Mouse (Mus musculus): ENCODE results near the gene Vsig10. TPM values are rescaled to one million over a fixed set of nuclear protein-coding genes. Genes with fewer than 3 reads are reported as not detected.
"Not testable (repeated sequence)": the region's sequence is repeated elsewhere in the genome, so short reads cannot be mapped to it uniquely, and the experiment has no call there.

Vsig10 gene
- polyA plus RNA-seq, 1 experiment from 2014 or later: 18.2 TPM

DNA sequence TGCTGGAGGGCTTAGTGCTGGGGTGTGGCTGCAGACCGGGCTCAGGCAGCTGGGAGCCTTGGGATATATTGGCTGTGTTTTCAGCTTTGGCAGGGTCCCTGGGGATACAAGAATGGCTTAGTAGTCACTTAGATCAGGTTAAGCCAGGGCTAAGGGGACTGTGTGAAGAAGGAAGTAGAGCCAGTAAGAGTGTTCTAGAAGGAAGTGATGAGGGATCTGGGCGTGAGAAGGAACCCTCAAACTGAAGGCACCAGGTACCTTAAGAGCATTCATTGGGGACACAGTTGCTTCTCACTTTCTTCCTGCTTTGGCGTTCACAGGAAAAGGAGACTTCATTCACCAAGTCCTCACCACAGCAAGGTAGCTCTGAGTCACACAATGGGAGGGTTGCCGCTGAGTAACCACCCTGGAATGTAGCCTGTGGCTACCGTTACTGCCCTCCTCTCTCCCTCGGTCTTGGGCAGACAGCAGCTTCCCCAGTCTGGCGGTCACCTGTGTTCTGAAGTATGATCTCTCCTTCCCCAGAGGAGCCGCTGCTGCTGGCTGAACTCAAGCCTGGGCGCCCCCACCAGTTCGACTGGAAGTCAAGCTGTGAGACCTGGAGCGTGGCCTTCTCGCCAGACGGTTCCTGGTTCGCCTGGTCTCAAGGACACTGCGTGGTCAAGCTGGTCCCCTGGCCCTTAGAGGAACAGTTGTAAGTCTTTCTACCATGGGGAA, 44.3 kb downstream of the Vsig10 start:
- Histone ChIP-seq H3K4me1 (replicated peaks; ENCODE audit: control insufficient read depth, insufficient read depth, low read length) (peaks cover 40% of the 10 kb centered on the region), H3K27ac (ENCODE audit: low read length) (peak overlapping the region; percentile 71), H3K27me3 (ENCODE audit: control insufficient read depth, insufficient read depth, low read depth, low read length) (no peaks in the 10 kb centered on the region), H3K9ac (ENCODE audit: low read length) (peak overlapping the region; percentile 21; the same call in 1 of the 2 replicates), H3K4me2 (ENCODE audit: low read depth, low read length) (0 out of 2 replicates have a peak overlapping the region, but pooled peaks have one; percentile 10), H3K36me3 (ENCODE audit: control insufficient read depth, insufficient read depth, low read length) (peaks cover 20% of the 10 kb centered on the region), H3K4me3 (ENCODE audit: low read length) (no peak overlapping the region), H3K9me3 (ENCODE audit: control insufficient read depth, low read length) (no peaks in the 10 kb centered on the region)
- 46% methylated on average over 15 of the region's 15 CpGs for WGBS
- peak; percentile 62 for ATAC-seq (ENCODE audit: low read depth)

DNA sequence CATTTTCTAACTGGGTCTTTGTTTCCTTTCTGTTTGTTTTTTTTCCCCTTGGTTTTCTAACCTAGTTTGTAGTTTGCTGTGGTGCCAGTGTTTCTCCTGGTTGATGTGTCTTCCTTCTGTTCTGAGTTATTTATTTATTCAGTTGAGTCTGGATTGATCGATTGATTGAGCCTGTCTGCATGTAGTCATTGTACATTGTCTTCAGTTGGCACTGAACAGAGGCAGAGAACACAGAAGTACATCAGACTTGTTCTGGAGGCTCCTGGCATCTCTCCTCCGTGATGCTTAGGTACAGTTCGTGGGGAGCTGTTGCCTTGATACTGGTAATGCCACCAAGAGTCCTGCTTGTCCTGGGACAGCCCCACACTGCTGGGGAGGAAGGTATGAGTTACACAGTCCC, 45.9 kb downstream of the Vsig10 start:
- Histone ChIP-seq H3K36me3 (ENCODE audit: control insufficient read depth, insufficient read depth, low read length) (peaks cover 31% of the 10 kb centered on the region), H3K27me3 (ENCODE audit: control insufficient read depth, insufficient read depth, low read depth, low read length) (no peaks in the 10 kb centered on the region), H3K4me2 (ENCODE audit: low read depth, low read length) (no peak overlapping the region), H3K4me3 (ENCODE audit: low read length) (no peak overlapping the region), H3K9me3 (ENCODE audit: control insufficient read depth, low read length) (no peaks in the 10 kb centered on the region), H3K4me1 (replicated peaks; ENCODE audit: control insufficient read depth, insufficient read depth, low read length) (peaks cover 29% of the 10 kb centered on the region), H3K27ac (ENCODE audit: low read length) (no peak overlapping the region), H3K9ac (ENCODE audit: low read length) (no peak overlapping the region)
- no peak for ATAC-seq (ENCODE audit: low read depth)
- WGBS: 67% methylated on average over 3 of the region's 3 CpGs

DNA sequence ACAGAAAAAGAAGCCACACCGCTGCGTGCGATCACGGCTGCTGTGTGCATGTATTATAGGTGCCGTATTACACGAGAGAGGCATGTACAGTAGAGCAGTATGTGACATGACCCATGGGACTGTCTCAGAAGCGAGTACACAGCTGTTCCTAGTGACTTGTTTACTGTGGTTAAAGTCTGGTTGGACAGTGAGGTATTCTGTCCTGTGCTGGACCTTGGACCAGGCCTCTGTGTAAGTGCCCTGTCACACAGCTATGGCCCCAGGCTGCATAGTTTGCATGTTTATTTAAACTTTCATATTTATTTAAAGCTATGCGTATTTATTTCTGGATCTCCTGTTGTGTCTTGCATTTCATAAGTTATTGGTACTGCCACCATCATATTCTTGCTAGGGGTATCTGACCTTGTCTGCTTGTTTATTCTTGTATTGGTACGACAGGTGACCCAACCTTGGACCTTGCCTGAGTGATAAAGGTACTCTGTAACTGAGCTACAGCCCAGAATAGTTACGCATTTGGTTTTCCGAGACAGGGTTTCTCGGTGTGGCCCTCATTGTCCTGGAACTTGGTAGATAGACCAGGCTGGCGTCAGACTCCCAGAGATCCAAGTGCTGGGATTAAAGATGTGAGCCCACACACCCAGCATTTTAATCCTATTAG, 47.1 kb downstream of the Vsig10 start:
- H3K4me1 ChIP-seq (replicated peaks; ENCODE audit: control insufficient read depth, insufficient read depth, low read length): peaks cover 16% of the 10 kb centered on the region
- H3K27ac ChIP-seq (ENCODE audit: low read length): no peak overlapping the region
- H3K9me3 ChIP-seq (ENCODE audit: control insufficient read depth, low read length): no peaks in the 10 kb centered on the region
- H3K4me3 ChIP-seq (ENCODE audit: low read length): no peak overlapping the region
- WGBS: 87% methylated on average over 13 of the region's 13 CpGs
- no peak overlapping the region for H3K4me2 ChIP-seq (ENCODE audit: low read depth, low read length)
- no peak for ATAC-seq (ENCODE audit: low read depth)
- no peak overlapping the region for H3K9ac ChIP-seq (ENCODE audit: low read length)
- H3K27me3 ChIP-seq (ENCODE audit: control insufficient read depth, insufficient read depth, low read depth, low read length): no peaks in the 10 kb centered on the region
- H3K36me3 ChIP-seq (ENCODE audit: control insufficient read depth, insufficient read depth, low read length): peaks cover 33% of the 10 kb centered on the region

DNA sequence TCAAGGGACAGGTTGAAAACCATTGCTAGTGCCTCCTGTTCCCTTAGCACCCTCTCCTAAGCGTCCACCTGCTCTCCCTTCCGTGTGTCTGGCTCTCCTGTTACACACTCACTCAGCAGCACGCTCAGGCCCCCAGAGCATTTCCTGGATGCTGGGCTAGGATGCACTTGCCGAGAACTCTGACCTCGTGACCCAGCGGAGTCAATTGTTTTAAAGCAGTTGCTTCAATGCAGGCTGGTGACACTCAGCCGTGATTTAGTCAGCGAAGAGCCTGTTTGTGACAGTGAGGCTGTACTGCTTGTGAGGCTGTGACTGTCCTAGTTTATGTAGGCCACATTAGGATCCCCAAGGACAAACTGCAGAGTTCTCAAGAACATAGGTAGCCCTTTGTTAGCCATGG, 48.3 kb downstream of the Vsig10 start:
- Histone ChIP-seq H3K27me3 (ENCODE audit: control insufficient read depth, insufficient read depth, low read depth, low read length) (no peaks in the 10 kb centered on the region), H3K36me3 (ENCODE audit: control insufficient read depth, insufficient read depth, low read length) (peaks cover 41% of the 10 kb centered on the region), H3K9me3 (ENCODE audit: control insufficient read depth, low read length) (no peaks in the 10 kb centered on the region), H3K4me3 (ENCODE audit: low read length) (no peak overlapping the region), H3K9ac (ENCODE audit: low read length) (no peak overlapping the region), H3K27ac (ENCODE audit: low read length) (no peak overlapping the region), H3K4me2 (ENCODE audit: low read depth, low read length) (no peak overlapping the region), H3K4me1 (replicated peaks; ENCODE audit: control insufficient read depth, insufficient read depth, low read length) (peaks cover 13% of the 10 kb centered on the region)
- WGBS: 39% methylated on average over 8 of the region's 8 CpGs
- ATAC-seq (ENCODE audit: low read depth): no peak

DNA sequence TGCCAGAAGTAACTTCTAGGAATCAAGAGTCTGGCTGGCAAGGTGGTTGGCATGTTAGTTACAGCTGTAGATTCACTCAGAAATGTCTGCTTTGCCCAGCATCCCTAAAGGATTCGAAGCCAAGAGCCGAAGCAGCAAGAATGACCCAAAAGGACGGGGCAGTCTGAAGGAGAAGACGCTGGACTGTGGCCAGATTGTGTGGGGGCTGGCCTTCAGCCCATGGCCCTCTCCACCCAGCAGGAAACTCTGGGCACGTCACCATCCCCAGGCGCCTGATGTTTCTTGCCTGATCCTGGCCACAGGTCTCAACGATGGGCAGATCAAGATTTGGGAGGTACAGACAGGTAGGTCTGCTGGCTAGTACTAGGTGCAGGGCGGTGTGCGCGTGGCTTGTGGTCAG, 51.7 kb downstream of the Vsig10 start:
- Histone ChIP-seq H3K27me3 (ENCODE audit: control insufficient read depth, insufficient read depth, low read depth, low read length) (no peaks in the 10 kb centered on the region), H3K4me1 (replicated peaks; ENCODE audit: control insufficient read depth, insufficient read depth, low read length) (no peaks in the 10 kb centered on the region)
- 72% methylated on average over 10 of the region's 10 CpGs for WGBS

DNA sequence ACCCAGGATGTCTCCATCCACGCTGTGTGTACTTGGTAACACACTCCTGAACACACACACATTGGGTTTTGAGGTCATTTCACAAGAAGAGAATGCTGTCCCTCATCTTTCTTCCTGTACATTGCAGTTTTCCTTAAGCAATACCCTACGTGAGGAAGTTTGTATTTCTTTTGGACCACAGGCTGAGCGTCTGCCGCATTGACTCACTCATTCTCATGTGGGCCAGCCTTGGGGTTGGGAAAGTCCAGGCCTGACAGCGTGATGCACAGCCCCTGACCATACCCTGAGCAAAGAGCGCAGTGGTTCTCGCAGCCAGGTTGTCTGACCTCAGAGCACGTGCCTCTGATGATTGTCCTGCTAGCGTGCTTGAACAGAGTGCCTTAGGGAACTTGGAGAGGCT, 54.5 kb downstream of the Vsig10 start:
- H3K4me3 ChIP-seq (ENCODE audit: low read length): no peak overlapping the region
- H3K9me3 ChIP-seq (ENCODE audit: control insufficient read depth, low read length): no peaks in the 10 kb centered on the region
- H3K27ac ChIP-seq (ENCODE audit: low read length): no peak overlapping the region
- no peak; the same call in 1 of the 2 replicates for ATAC-seq (ENCODE audit: low read depth)
- H3K27me3 ChIP-seq (ENCODE audit: control insufficient read depth, insufficient read depth, low read depth, low read length): no peaks in the 10 kb centered on the region
- 78% methylated on average over 9 of the region's 9 CpGs for WGBS
- no peak overlapping the region; the same call in 1 of the 2 replicates for H3K9ac ChIP-seq (ENCODE audit: low read length)
- H3K36me3 ChIP-seq (ENCODE audit: control insufficient read depth, insufficient read depth, low read length): peaks cover 50% of the 10 kb centered on the region
- H3K4me2 ChIP-seq (ENCODE audit: low read depth, low read length): no peak overlapping the region
- no peaks in the 10 kb centered on the region for H3K4me1 ChIP-seq (replicated peaks; ENCODE audit: control insufficient read depth, insufficient read depth, low read length)

More for the DNA sequence above, 51.7 kb downstream of the Vsig10 start:
- Histone ChIP-seq H3K27ac (ENCODE audit: low read length) (no peak overlapping the region), H3K4me2 (ENCODE audit: low read depth, low read length) (no peak overlapping the region), H3K4me3 (ENCODE audit: low read length) (no peak overlapping the region), H3K36me3 (ENCODE audit: control insufficient read depth, insufficient read depth, low read length) (peaks cover 45% of the 10 kb centered on the region), H3K9ac (ENCODE audit: low read length) (no peak overlapping the region), H3K9me3 (ENCODE audit: control insufficient read depth, low read length) (no peaks in the 10 kb centered on the region)
- ATAC-seq (ENCODE audit: low read depth): no peak

DNA sequence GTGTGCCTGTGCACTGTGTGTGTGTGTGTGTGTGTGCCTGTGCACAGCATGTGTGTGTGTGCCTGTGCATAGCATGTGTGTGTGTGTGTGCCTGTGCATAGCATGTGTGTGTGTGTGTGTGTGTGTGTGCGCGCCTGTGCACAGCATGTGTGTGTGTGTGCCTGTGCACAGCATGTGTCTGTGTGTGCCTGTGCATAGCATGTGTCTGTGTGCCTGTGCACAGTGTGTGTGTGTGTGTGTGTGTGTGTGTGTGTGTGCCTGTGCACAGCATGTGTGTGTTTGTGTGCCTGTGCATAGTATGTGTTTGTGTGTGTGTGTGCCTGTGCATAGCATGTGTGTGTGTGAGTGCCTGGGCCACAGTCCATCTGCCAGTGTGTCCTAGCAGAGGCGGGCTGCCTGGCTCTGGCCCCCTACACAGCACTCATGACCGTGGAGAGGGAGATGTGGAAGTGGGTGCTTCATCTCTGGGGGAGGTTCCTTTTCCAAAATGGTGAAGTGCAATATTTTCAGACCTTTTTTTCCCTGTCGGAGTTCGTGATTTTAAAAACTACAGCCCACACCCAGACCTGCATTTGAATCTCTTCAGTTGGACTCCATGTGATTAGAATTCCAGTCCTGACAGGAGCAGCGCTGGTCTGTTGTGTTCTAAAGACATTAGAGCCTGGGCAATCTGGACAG, 55.6 kb downstream of the Vsig10 start:
- H3K9me3 ChIP-seq (ENCODE audit: control insufficient read depth, low read length): no peaks in the 10 kb centered on the region
- no peak overlapping the region for H3K4me2 ChIP-seq (ENCODE audit: low read depth, low read length)
- WGBS: 73% methylated on average over 7 of the region's 7 CpGs
- ATAC-seq (ENCODE audit: low read depth): no peak
- H3K27ac ChIP-seq (ENCODE audit: low read length): no peak overlapping the region
- H3K9ac ChIP-seq (ENCODE audit: low read length): no peak overlapping the region
- no peaks in the 10 kb centered on the region for H3K4me1 ChIP-seq (replicated peaks; ENCODE audit: control insufficient read depth, insufficient read depth, low read length)
- no peak overlapping the region for H3K4me3 ChIP-seq (ENCODE audit: low read length)
- peaks cover 40% of the 10 kb centered on the region for H3K36me3 ChIP-seq (ENCODE audit: control insufficient read depth, insufficient read depth, low read length)
- H3K27me3 ChIP-seq (ENCODE audit: control insufficient read depth, insufficient read depth, low read depth, low read length): no peaks in the 10 kb centered on the region

DNA sequence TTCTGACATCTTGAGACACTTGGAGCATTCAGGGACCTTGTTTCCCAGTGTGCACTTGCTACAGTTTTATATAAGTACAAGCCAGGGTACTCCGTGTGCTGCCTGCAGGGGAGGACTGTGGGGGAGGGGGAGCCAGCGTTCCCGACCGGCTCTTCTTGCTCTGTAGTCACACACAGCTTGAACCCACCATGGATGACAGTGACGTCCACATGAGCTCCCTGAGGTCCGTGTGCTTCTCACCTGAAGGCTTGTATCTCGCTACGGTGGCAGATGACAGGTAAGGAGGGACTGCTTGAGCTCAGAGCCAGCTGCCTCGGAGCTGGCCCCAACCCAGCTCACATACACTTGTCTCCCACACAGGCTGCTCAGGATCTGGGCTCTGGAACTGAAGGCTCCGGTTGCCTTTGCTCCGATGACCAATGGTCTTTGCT, 57.5 kb downstream of the Vsig10 start:
- Histone ChIP-seq H3K9me3 (ENCODE audit: control insufficient read depth, low read length) (no peaks in the 10 kb centered on the region), H3K4me3 (ENCODE audit: low read length) (no peak overlapping the region), H3K36me3 (ENCODE audit: control insufficient read depth, insufficient read depth, low read length) (peaks cover 45% of the 10 kb centered on the region), H3K4me1 (replicated peaks; ENCODE audit: control insufficient read depth, insufficient read depth, low read length) (no peaks in the 10 kb centered on the region), H3K4me2 (ENCODE audit: low read depth, low read length) (no peak overlapping the region), H3K27me3 (ENCODE audit: control insufficient read depth, insufficient read depth, low read depth, low read length) (no peaks in the 10 kb centered on the region), H3K27ac (ENCODE audit: low read length) (no peak overlapping the region), H3K9ac (ENCODE audit: low read length) (no peak overlapping the region)
- WGBS: 72% methylated on average over 11 of the region's 11 CpGs
- no peak for ATAC-seq (ENCODE audit: low read depth)

DNA sequence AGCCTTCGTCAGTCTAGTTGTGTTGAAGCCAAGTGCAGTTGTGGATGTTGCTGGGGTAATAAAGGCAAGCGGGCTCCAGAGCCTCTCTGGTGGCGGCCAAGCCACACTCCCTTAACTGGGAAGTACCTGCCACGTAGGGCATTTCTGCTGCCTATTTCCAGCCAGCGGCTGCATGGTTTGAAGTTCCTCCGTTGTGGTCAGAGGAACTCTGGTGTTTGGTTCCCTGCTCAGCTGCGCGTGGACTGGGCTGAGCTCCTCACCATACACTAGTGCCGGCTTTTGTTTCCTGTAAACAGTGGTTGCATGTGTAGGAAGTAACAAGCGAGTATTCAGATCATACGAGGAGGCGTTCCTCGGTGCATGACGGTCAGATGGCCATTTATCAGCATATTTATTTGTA, 58.8 kb downstream of the Vsig10 start:
- H3K4me3 ChIP-seq (ENCODE audit: low read length); H3K27ac ChIP-seq (ENCODE audit: low read length); H3K27me3 ChIP-seq (ENCODE audit: control insufficient read depth, insufficient read depth, low read depth, low read length); ATAC-seq (ENCODE audit: low read depth); H3K4me1 ChIP-seq (replicated peaks; ENCODE audit: control insufficient read depth, insufficient read depth, low read length); H3K9ac ChIP-seq (ENCODE audit: low read length); H3K4me2 ChIP-seq (ENCODE audit: low read depth, low read length); H3K9me3 ChIP-seq (ENCODE audit: control insufficient read depth, low read length): not testable (repeated sequence)
- H3K36me3 ChIP-seq (ENCODE audit: control insufficient read depth, insufficient read depth, low read length): peaks cover 43% of the 10 kb centered on the region
- 84% methylated on average over 14 of the region's 14 CpGs for WGBS
